Mouse (Mus musculus) CD4-positive, CD25-positive, alpha-beta regulatory T cell, adult 2 months (primary cell): ENCODE measurements around the gene Siah2.
A peak's percentile ranks its signal among the peaks of the same experiment; 100 is the strongest.

Source experiments
- DNase-seq: peaks from one replicate; pipeline ENCODE4 v3.0.0-alpha.2; 2012; ENCODE audit warnings: low read depth, low spot score

Gene Siah2

DNA sequence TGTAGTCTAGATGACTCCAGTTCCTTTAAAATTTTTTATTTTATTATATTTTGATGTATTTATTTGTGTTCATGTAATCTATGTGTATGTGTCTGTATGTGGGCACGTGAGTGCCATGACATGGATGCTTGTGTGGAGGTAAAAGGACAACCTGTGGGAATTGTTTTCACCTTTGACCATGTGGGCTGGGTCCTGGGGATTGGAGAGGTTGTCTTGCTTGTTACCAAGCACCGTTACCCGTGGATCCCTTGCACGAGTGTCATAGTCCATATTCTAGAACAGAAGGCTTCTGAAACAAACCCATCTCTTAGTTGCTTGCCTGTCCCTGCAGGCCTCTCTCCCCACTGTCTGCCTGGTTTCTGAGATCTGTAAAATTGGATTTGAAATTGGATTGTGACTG lies 31.6 kb downstream of the Siah2 start:
- DNase-seq = no peak

DNA sequence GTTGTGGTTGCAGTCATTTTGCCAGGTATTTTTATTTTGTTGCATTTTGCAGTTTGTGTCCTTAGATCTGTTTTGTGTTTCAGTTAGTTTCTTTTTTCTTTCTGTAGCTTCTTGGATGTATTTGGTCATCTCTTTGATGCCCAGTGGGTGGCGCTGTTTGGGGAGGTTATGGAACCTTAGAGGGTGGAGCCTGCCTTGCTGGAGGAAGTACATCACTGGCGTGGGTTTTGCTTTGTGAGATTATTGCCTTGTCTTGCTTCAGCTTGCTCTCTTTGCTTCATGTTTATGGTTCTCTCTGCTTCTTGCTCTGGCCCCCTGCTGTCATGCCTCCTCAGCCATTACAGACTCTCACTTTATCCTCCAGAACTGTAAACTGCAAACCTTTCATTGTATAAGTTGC lies 34.8 kb downstream of the Siah2 start:
- peak; percentile 86 for DNase-seq

DNA sequence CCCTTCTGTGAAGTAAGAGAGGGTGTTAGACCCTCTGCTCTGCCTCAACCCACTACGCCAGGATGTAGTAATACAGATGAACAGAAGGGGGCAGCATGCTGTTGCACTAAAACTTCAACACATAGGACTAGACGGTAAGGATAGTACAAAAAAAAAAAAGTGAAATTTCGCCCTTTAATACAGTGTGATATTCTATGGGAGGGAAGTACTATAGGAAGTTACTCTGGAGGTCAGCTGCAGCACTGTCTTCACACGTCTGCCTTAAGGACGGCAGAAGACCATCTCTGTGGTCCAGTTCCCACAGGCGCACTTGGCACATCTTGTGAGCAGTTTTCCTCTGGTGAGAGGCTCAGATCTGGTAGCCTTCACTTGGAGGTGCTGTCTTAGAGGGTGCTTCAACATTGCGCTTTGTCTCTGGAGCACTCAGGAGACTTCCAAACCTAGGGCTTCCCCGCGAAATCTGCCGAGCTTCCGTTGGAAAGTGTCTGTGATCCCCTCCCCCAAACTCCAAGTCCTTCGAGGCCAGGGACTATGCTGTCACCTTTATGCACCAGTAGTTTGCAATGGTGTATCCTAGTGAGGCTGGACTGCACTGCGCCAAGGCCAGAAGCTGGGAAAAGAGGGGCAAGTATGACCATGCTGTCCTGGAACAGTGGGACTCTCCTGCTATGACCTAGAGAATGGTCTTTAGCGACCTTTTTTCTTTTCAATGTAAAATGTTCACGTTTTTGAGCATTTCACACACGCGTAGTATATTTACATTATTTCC lies 36.7 kb downstream of the Siah2 start:
- DNase-seq = peak; percentile 80

DNA sequence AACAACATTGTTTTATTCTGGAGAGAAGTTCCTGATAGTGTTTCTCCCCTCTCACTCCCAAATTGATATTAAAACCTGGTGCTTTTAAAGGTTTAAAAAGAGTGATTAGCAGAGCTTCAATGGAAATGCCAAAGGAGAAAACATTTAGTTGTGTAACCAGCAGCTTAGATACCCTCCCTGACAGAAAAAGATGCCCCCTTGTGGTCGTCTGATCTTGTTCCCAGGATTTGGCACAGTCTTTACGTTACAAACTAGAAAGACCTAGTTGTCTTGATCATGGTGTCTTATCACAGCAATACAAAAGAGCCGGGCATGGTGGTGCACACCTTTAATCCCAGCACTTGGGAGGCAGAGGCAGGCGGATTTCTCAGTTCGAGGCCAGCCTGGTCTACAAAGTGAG lies 38.3 kb downstream of the Siah2 start:
- peak; percentile 62 for DNase-seq

DNA sequence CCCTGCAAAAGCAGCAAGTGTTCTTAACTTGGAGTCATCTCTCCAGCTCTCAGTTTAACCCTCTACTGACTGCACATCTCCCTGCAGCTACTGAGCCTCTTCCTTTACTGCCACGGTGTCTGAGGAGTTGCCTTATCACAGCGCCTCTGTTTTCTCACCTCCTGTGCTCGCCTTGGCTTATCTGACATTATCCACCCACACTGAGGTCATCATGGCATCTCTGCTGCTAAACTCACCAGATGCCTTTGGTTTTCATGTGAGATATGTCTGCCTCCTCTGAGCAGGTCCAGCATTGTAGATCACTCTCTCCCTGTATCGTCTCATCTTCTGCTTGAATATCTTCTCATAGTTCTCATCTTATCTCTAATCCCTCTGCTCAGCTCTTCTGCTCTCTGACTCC lies 41.9 kb downstream of the Siah2 start:
- no peak for DNase-seq

DNA sequence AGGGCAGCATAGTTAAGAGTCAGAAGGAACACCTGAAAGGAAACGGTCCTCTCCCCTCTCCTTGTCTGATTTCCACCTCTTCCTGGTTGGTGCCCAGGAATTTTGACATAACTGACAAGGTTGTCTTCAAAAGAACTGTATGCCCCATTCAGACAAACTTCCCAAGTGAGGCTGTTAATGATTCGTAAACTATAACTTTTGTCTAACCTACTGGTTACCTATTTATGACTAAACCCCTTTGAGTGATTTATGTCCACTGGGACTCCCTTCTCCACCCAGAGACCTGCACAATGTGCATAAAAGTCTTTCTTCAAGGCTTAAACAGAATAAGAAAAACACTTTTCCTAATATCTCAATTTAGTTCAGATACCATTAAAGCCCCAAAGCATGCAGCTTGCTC lies 45.0 kb downstream of the Siah2 start:
- DNase-seq = no peak

DNA sequence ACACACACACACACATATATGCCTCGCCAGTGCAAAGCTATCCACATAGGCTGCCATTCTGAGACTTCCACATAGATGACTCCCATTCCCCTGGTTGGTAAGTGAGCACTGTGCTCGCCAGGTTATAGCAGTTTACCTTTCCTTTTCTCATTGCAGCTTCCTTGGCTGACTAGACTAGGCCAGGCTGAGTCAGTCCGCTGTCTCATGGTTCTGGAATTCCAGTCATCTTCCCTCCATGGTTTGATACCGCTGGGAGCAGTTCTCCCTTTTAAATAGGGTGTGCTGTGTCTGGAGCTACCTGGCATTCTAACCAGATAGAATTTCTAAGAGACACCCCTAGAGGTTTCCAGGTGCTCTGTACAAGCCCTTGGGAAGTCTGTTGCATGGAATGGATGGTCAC lies 46.0 kb downstream of the Siah2 start:
- no peak for DNase-seq

DNA sequence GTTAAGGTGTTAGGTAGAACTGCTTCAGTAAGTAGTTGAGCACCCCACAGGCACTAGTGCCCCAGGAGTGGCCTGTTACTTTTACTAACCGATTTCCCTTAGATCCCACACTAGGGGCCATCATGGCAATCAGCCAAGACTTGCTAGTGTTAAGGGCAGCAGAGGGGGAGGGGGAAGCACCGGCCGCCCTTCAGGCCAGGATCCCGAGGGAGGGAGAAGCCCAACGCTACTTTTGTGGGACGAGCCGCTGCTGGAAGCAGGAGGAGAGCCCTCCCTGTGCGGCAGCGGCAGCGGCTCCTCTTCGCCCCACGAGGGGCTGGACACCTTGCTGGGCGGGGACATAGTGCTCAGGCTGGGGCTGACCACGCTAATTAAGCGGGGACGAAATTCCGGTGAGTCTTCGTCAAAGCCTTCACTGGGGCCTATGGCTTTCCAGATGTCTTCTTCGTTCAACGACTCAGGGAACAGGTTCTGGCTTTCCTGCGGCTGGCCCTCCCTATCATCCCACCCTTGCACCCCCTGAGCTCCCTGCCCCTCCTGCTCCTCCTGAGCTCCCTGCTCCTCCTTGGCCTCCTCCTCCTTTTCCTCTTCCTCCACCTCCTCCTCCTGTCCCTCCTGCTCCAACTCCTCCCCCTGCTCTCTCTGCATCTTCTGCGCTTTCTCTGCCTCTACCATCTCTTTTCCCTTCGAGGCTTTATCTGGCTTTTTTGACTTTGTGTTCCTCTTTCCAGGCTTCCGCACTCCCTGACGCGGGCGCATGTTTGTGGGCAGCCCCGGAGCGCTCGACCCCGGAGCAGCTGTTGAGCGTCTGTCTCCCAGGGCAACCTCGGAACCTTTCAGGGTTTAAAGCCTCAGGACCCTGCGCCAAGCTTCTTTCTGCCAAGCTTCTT lies 55.5 kb downstream of the Siah2 start, which contains the start of gene Erich6:
Erich6 (minus strand) TSS at position 802 of the 890 bp plus-strand sequence.
- DNase-seq = no peak

DNA sequence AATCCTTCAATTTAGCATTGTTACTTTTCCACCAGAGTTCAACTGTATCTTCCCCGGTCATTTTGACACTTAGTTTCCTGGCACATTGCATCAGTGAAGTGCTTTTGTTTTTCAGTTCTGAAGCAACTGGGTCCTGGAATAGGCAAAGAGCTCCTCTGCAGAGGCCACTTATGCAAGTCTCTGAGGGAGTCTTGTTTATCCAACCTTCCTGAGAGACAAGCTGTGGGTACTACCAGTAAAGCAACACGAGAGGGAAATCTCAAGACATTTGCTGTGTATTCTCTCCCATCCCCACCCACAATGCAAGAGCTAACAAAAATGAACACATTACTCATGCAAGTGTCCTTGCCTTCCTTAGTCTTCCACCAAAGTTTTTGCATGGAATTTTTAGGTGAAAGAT lies 60.5 kb downstream of the Siah2 start:
- DNase-seq = no peak

DNA sequence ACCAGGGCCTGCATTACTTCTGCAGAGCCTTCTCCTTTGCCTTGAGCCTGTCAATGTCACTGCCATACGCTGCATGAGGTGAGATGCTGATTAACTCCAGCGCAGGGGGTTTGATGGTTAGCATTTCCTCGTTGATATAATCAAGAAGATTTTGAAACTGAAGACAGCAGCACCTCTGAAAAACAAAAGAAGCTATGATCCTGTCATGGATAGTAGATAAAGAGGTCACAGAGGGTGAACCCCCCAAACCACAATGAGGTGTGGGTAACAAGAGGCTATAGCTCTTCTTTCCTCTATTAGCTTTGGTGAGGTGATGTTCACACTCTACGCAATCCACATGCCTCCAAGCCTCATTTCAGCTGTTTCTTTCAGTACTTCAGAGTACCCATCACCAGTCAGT lies 67.2 kb downstream of the Siah2 start:
- no peak for DNase-seq
